Mouse (Mus musculus) midbrain, embryonic 16.5 days (tissue): ENCODE results near the gene Fxr2. TPM values are rescaled to one million over a fixed set of nuclear protein-coding genes. Genes with fewer than 3 reads are reported as not detected.
"Not testable (repeated sequence)": the region's sequence is repeated elsewhere in the genome, so short reads cannot be mapped to it uniquely, and the experiment has no call there.

Source experiments
- ATAC-seq: fragments of 200-750 bp; cut with Nextera tagmentation; 2 replicates; pipeline ENCODE4 v1.8.0; 2017; ENCODE audit warnings: moderate TSS enrichment
- H3K27ac ChIP-seq: fragments of 300-500 bp; sonication (generic); 2 replicates; pipeline ENCODE4 v1.5.1; 2014; ENCODE audit warnings: mild to moderate bottlenecking, low read length, mixed read lengths
- H3K27me3 ChIP-seq: fragments of 300-500 bp; sonication (generic); 2 replicates; pipeline ENCODE4 v1.6.1; 2014; ENCODE audit warnings: low read depth, low read length, mixed read lengths; ENCODE audit not compliant: control insufficient read depth, insufficient read depth
- H3K36me3 ChIP-seq: fragments of 300-500 bp; sonication (generic); 2 replicates; pipeline ENCODE4 v1.6.1; 2014; ENCODE audit warnings: mild to moderate bottlenecking, low read length, moderate library complexity, mixed read lengths; ENCODE audit not compliant: control insufficient read depth, insufficient read depth
- H3K4me1 ChIP-seq: fragments of 300-500 bp; sonication (generic); 2 replicates; pipeline ENCODE4 v1.6.1; 2014; ENCODE audit warnings: mild to moderate bottlenecking, low read length, mixed read lengths; ENCODE audit not compliant: control insufficient read depth, insufficient read depth
- H3K4me2 ChIP-seq: fragments of 300-500 bp; sonication (generic); 2 replicates; pipeline ENCODE4 v1.6.1; 2014; ENCODE audit warnings: mild to moderate bottlenecking, low read length, mixed read lengths
- H3K4me3 ChIP-seq: fragments of 300-500 bp; sonication (generic); 2 replicates; pipeline ENCODE4 v1.5.1; 2014; ENCODE audit warnings: low read depth, mild to moderate bottlenecking, low read length, moderate library complexity, mixed read lengths
- H3K9ac ChIP-seq: fragments of 300-500 bp; sonication (generic); 2 replicates; pipeline ENCODE4 v1.6.1; 2014; ENCODE audit warnings: low read depth, low read length, mixed read lengths
- H3K9me3 ChIP-seq: fragments of 300-500 bp; sonication (generic); replicated peaks from 2 replicates; pipeline ENCODE4 v1.6.1; 2014; ENCODE audit warnings: mild to moderate bottlenecking, low read length, mixed read lengths; ENCODE audit not compliant: control insufficient read depth, poor library complexity, severe bottlenecking
- WGBS: fragments of 180-500 bp; shearing (Covaris S2); extraction: QIAGEN DNeasy Blood & Tissue Kit; methylation state at CpG from one replicate; pipeline ENCODE4 v1.1.7; 2014; 5-methylcytosine and 5-hydroxymethylcytosine counted together
- polyA plus RNA-seq: library from polyadenylated mRNA; unstranded; fragments of >200 nt; fragmentation: Nextera tagmentation; extraction: Ambion mirVana; gene quantifications from 2 replicates; pipeline ENCODE4 v1.2.1, GENCODE M21; 2015

Gene Fxr2
- polyA plus RNA-seq, 1 experiment from 2014 or later, result 33.3 TPM

DNA sequence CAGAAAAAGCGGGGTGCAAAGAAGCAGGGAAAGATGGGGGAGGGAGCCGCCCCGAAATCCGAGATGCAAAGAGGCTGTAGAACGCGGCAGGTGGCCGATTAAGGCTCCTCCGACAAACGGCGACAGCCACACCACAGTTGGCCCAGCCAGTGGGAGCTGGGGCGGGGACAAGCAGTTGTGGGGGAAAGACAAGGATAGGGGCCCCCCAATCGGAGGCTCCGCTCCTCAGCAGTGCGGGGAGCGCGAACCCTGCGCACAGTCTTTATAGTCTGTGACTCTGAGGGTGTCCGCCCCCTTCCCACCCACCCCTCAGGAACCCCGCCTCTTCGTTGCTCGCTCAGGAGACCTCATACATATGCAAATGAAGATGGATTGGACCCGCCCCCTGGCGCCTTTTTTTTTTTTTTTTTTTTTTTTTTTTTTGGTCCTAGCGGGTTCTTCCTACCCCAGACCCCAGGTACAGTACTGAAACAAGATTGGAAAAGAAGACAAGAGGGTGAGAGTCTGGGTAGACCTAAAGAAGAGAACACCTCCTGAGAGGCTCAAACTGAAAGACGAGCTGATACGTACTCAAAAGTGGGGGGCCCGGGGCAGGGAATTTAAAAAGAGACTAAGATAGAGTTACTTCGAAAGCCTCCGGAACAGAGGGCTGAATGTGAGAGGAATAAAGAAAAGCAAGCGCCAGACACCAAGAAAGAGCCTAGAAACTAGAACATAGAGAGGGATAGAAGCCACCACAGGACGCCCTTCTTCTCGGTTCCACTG is 26.9 kb upstream of the Fxr2 start, which contains the start of gene Atp1b2:
TSS of gene Atp1b2 (minus strand) at position 217 of the 765 bp plus-strand sequence.
- Histone ChIP-seq H3K27me3 (no peaks in the 10 kb centered on the region), H3K4me1 (peaks cover 17% of the 10 kb centered on the region), H3K9me3 (no peaks in the 10 kb centered on the region), H3K4me2 (peak within 1 kb of the TSS; percentile 76), H3K9ac (peak within 1 kb of the TSS; percentile 89), H3K4me3 (peak within 1 kb of the TSS; percentile 73), H3K27ac (peak within 1 kb of the TSS; percentile 81), H3K36me3 (peaks cover 7% of the 10 kb centered on the region)
- WGBS, result 2% methylated on average over 31 of the region's 32 CpGs
- ATAC-seq, result peak; percentile 92

DNA sequence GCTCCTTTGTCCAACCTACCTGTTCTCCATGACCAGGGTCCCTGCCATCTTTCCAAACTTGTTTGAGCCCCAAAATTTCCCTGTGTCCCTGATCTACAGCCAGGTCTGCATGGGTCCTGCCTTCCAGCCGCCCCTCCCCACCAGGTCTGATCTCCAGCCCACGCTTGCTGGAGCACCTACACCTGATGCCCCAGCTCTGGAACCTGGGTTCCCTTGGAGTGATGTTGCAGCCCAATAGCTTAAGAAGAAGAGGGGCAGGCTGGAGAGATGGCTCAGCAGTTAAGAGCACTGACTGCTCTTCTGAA is 26.3 kb upstream of the Fxr2 start:
- H3K27ac ChIP-seq, result peak overlapping the region; percentile 25; the same call in 1 of the 2 replicates
- H3K9me3 ChIP-seq, result no peaks in the 10 kb centered on the region
- peaks cover 7% of the 10 kb centered on the region for H3K36me3 ChIP-seq
- H3K9ac ChIP-seq, result peak overlapping the region; percentile 36; the same call in 1 of the 2 replicates
- no peak for ATAC-seq
- peaks cover 17% of the 10 kb centered on the region for H3K4me1 ChIP-seq
- H3K4me3 ChIP-seq, result peak overlapping the region; percentile 73
- WGBS, result 67% methylated on average over 2 of the region's 2 CpGs
- H3K4me2 ChIP-seq, result peak overlapping the region; percentile 76
- H3K27me3 ChIP-seq, result no peaks in the 10 kb centered on the region

- no peaks in the 10 kb centered on the region for H3K9me3 ChIP-seq
- H3K27ac ChIP-seq, result no peak overlapping the region
- H3K4me3 ChIP-seq, result no peak overlapping the region
- no peak for ATAC-seq
- 83% methylated on average over 2 of the region's 2 CpGs for WGBS
- H3K36me3 ChIP-seq, result peaks cover 3% of the 10 kb centered on the region
- H3K4me1 ChIP-seq, result peaks cover 17% of the 10 kb centered on the region
- no peak overlapping the region for H3K4me2 ChIP-seq
- no peaks in the 10 kb centered on the region for H3K27me3 ChIP-seq
- H3K9ac ChIP-seq, result no peak overlapping the region
Observed at GRCm38 (mm10) chr11:69606832-69607231, 26.0 kb upstream of the Fxr2 start.

GRCm38 (mm10) chr11:69608525-69608924 is 24.3 kb upstream of the Fxr2 start:
- no peak for ATAC-seq
- Histone ChIP-seq H3K9me3 (no peaks in the 10 kb centered on the region), H3K4me2 (no peak overlapping the region), H3K9ac (no peak overlapping the region), H3K4me3 (no peak overlapping the region), H3K27ac (no peak overlapping the region), H3K36me3 (no peaks in the 10 kb centered on the region), H3K27me3 (no peaks in the 10 kb centered on the region), H3K4me1 (peaks cover 15% of the 10 kb centered on the region)
- WGBS, result 90% methylated on average over 3 of the region's 3 CpGs

- H3K27ac ChIP-seq, result no peak overlapping the region
- 63% methylated on average over 7 of the region's 7 CpGs for WGBS
- H3K27me3 ChIP-seq, result no peaks in the 10 kb centered on the region
- no peak overlapping the region for H3K4me2 ChIP-seq
- no peak overlapping the region for H3K4me3 ChIP-seq
- H3K4me1 ChIP-seq, result peaks cover 10% of the 10 kb centered on the region; the same call in 1 of the 2 replicates
- ATAC-seq, result no peak
- H3K9ac ChIP-seq, result no peak overlapping the region
- no peaks in the 10 kb centered on the region for H3K9me3 ChIP-seq
- H3K36me3 ChIP-seq, result no peaks in the 10 kb centered on the region
Observed at GRCm38 (mm10) chr11:69609416-69609815, 23.4 kb upstream of the Fxr2 start.

- 74% methylated on average over 4 of the region's 4 CpGs for WGBS
- Histone ChIP-seq H3K4me3 (no peak overlapping the region), H3K4me2 (no peak overlapping the region), H3K9me3 (no peaks in the 10 kb centered on the region), H3K27ac (no peak overlapping the region), H3K4me1 (peaks cover 9% of the 10 kb centered on the region; the same call in 1 of the 2 replicates), H3K27me3 (no peaks in the 10 kb centered on the region), H3K36me3 (no peaks in the 10 kb centered on the region), H3K9ac (no peak overlapping the region)
- no peak for ATAC-seq
Observed at GRCm38 (mm10) chr11:69610899-69611298, 21.9 kb upstream of the Fxr2 start.

DNA sequence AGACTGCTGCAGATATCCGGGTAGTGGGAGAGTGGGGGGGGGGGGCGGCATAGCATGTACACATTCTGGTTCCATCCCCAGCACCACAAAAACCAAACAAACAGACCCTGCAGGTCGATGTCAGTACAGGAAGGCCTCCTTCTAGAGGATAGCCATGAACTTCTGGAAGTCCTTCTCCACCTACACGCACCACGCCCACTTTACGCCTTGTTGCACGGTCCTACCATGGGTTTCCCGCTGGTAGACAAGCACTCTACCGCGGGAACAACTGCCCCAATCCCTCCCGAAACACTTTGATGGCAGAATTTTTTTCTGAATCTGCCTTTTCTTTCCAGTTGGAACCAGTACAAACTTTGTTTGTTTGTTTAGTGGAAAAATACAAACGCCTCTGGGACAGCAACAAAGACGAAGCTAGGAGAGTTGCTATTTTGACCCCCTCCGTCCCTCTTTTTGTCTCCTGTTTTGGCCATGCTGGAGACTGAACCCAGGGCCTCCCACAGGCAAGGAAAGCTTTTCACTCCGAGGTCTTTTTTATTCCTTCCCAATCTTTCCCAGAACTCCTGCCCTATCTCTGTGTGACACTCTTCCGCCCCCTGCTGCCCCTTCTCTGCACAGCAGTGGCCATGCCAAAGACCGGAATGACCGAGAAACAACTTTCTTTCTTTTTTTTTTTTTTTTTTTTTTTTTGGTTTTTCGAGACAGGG is 19.1 kb upstream of the Fxr2 start:
- Histone ChIP-seq H3K4me3 (no peak overlapping the region), H3K36me3 (no peaks in the 10 kb centered on the region), H3K4me2 (peak overlapping the region; percentile 22), H3K27ac (no peak overlapping the region), H3K9ac (no peak overlapping the region), H3K9me3 (no peaks in the 10 kb centered on the region), H3K27me3 (no peaks in the 10 kb centered on the region), H3K4me1 (peaks cover 4% of the 10 kb centered on the region; the same call in 1 of the 2 replicates)
- ATAC-seq, result no peak
- 3% methylated on average over 18 of the region's 19 CpGs for WGBS

DNA sequence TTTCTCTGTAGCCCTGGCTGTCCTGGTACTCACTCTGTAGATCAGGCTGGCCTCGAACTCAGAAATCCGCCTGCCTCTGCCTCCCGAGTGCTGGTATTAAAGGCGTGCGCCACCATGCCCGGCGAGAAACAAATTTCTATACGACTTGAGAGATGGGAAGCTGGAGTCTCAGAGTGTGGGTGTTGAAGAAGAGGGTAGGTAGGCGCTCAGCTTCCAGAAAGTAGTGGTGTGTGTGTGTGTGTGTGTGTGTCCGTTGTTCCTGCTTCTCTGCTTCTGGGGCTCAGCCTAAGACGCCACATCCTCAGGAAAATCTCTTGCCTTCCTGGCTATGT is 18.6 kb upstream of the Fxr2 start:
- not testable (repeated sequence) for H3K27ac ChIP-seq, H3K9ac ChIP-seq, H3K27me3 ChIP-seq, H3K4me2 ChIP-seq, H3K4me1 ChIP-seq, H3K36me3 ChIP-seq, H3K9me3 ChIP-seq, H3K4me3 ChIP-seq, ATAC-seq
- 53% methylated on average over 11 of the region's 11 CpGs for WGBS

- Histone ChIP-seq H3K9me3 (no peaks in the 10 kb centered on the region), H3K27me3 (no peaks in the 10 kb centered on the region), H3K27ac (no peak overlapping the region), H3K36me3 (no peaks in the 10 kb centered on the region), H3K4me3 (no peak overlapping the region), H3K4me1 (peaks cover 7% of the 10 kb centered on the region), H3K4me2 (no peak overlapping the region), H3K9ac (no peak overlapping the region)
- ATAC-seq, result no peak
- WGBS, result 45% methylated on average over 10 of the region's 10 CpGs
Observed at GRCm38 (mm10) chr11:69616781-69617180, 16.0 kb upstream of the Fxr2 start.
